Mouse (Mus musculus) gonadal fat pad, adult 2 months (tissue): ENCODE measurements around the gene Cops7b. TPM values are rescaled to one million over a fixed set of nuclear protein-coding genes. Genes with fewer than 3 reads are reported as not detected.

Experiments
- DNase-seq: peaks from one replicate; pipeline ENCODE4 v3.0.0-alpha.2; 2012; ENCODE audit warnings: low read depth
- polyA plus RNA-seq: library from polyadenylated mRNA; depleted of rRNA; stranded (reverse); fragments of >200 nt; gene quantifications from 2 replicates; pipeline ENCODE4 v1.2.3, GENCODE M21; 2012; rRNA removed

The Cops7b gene
- polyA plus RNA-seq, 1 experiment, result 31.2 TPM

DNA sequence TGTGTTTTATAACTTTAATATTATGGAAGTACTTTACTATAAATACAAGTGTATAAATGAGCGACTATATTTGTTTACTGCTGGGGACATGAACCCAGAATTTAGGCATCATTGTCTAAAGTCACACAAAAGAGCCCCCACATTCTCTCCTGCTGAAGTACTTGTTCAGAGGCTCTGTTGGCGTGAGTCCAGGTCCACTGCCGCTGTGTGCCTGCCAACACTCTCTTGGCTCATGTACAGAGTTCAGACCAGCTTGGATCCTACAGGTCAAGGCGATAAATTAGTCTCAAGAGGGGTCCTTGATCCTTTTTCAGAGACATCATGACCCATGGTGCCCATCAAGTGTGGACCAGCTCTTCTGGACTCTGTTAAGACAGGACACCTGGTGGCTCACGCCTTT, 74.4 kb downstream of the Cops7b start:
- DNase-seq, result no peak

Other genes with a start within 250 kb of the Cops7b start
- 5.8 and 13.1 TPM in 2 replicates for gene Ncl, start 223.5 kb upstream of the Cops7b start, polyA plus RNA-seq
- 0.20 and 0.58 TPM in 2 replicates for gene Nmur1, start 156.7 kb upstream of the Cops7b start, polyA plus RNA-seq
- gene Tex44, start 156.6 kb upstream of the Cops7b start, polyA plus RNA-seq, result 0.78 and 1.3 TPM in 2 replicates
- 380 and 511 TPM in 2 replicates for gene Ptma, start 56.2 kb upstream of the Cops7b start, polyA plus RNA-seq
- 15.7 and 17.5 TPM in 2 replicates for gene Pde6d, start 275 bp upstream of the Cops7b start, polyA plus RNA-seq
- 0.28 TPM in 1 of 2 replicates, not detected in the other for gene Nppc, start 87.7 kb downstream of the Cops7b start, polyA plus RNA-seq
- gene Dis3l2, start 120.9 kb downstream of the Cops7b start, polyA plus RNA-seq, result 13.7 and 13.9 TPM in 2 replicates